Mouse (Mus musculus): ENCODE results near the gene Txn1. TPM values are rescaled to one million over a fixed set of nuclear protein-coding genes. Genes with fewer than 3 reads are reported as not detected.

The Txn1 gene
- polyA plus RNA-seq, 1 experiment from 2014 or later, result 575 TPM

DNA sequence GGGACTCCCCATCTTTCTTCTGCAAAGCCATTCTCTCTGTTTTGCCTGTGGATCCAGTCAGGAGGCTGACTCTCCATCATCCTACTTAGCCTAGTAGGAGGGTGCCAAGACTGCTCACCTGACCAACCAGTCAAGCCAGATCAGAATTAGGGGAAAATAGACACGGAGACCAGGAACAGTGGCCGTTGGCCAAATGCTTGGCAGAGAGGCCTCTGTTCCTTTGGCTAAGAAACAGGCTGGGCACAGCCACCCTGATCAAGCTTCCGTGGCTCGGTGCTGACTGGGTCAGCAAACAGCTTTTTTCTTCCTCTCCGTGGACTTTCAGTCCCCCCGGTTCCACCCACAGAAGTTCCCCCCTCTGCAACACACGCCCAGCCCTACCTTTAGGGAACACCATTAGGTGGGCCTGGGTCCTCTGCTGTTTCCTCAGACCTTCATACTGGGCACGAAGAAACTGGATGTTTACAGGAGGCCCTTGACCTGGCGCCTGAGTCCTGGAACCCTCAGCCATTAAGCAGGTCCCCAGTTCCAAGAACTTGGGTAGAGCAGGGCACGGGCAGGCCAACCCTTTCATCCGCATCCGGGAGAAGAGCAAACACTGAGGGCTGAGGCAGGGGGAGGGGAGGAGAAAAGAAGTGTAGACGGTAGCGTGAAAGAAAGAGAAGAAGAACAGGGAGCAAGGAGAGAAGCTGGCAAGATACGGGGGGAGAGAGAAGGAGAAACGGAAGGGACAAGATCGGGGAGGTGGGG lies 40.8 kb downstream of the Txn1 start:
- Histone ChIP-seq H3K9me3 (ENCODE audit: control insufficient read depth, low read length) (no peaks in the 10 kb centered on the region), H3K27me3 (replicated peaks; ENCODE audit: control insufficient read depth, insufficient read depth, low read length) (no peaks in the 10 kb centered on the region), H3K4me2 (ENCODE audit: low read length) (peak overlapping the region; percentile 40), H3K27ac (ENCODE audit: low read depth) (peak overlapping the region; percentile 24; the same call in 1 of the 2 replicates), H3K9ac (ENCODE audit: low read length) (peak overlapping the region; percentile 13; the same call in 1 of the 2 replicates), H3K36me3 (ENCODE audit: control insufficient read depth, insufficient read depth, low read length) (no peaks in the 10 kb centered on the region), H3K4me1 (replicated peaks; ENCODE audit: control insufficient read depth, insufficient read depth, low read length) (peaks cover 12% of the 10 kb centered on the region; the same call in 1 of the 2 replicates), H3K4me3 (ENCODE audit: low read depth, low read length) (peak overlapping the region; percentile 32)
- ATAC-seq (replicated peaks; ENCODE audit: low FRiP score, low TSS enrichment, low read depth), result no peak
- no peak for DNase-seq (ENCODE audit: low spot score)
- WGBS, result 28% methylated on average over 17 of the region's 17 CpGs

DNA sequence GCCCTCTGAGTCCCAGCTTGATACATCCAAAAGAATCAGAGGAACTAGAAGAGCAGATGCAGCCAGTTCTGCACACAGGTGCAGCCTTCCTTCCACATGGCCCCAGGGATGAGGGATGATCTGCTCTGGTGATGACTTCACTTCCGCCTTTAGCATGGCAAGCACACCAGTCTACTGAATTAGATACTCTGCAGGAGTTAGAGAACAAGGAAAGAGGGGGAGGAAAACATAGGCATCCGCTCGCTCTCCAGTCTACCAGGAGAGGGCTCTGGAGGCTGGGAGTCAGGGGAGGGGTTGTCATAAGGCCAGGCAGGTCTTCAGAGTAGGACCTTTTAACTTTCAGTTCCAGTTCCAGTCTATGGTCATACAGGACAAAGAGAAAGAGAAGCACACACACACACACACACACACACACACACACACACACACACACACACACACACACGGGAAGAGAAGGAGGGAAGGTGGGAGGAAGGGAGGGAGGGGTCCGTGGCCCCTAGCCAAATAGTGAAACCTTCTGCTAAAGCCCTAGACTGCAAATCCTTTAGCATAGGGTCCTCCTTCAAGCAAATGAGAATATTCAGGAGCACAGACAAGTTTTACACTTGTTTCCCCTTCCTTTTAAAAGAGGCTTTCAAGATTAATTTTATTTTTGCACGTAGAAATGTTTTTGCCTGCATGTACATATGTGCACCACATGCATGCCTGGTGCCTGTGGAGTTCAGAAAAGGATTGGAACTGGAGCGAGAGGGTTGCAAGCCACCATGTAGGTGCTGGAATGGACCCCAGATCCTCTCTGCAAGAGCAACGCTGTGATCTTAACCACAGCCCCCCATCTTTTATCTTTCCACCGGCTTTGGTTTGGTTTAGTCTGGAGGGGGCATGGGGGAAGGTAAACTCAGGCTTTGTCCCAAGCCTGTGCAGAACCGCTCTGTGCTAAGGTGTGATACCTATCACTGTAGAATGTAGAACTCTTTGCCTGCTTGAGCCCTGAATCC lies 41.7 kb downstream of the Txn1 start:
- ATAC-seq (replicated peaks; ENCODE audit: low FRiP score, low TSS enrichment, low read depth) (0 out of 2 replicates have a peak, but pooled peaks have one; percentile 14), DNase-seq (ENCODE audit: low spot score) (no peak)
- 72% methylated on average over 10 of the region's 10 CpGs for WGBS
- no peak overlapping the region for H3K9ac ChIP-seq (ENCODE audit: low read length)
- H3K27me3 ChIP-seq (replicated peaks; ENCODE audit: control insufficient read depth, insufficient read depth, low read length), result no peaks in the 10 kb centered on the region
- H3K4me1 ChIP-seq (replicated peaks; ENCODE audit: control insufficient read depth, insufficient read depth, low read length), result peaks cover 9% of the 10 kb centered on the region; the same call in 1 of the 2 replicates
- peak overlapping the region; percentile 32 for H3K4me3 ChIP-seq (ENCODE audit: low read depth, low read length)
- H3K4me2 ChIP-seq (ENCODE audit: low read length), result peak overlapping the region; percentile 40
- no peaks in the 10 kb centered on the region for H3K9me3 ChIP-seq (ENCODE audit: control insufficient read depth, low read length)
- H3K27ac ChIP-seq (ENCODE audit: low read depth), result no peak overlapping the region
- no peaks in the 10 kb centered on the region for H3K36me3 ChIP-seq (ENCODE audit: control insufficient read depth, insufficient read depth, low read length)

DNA sequence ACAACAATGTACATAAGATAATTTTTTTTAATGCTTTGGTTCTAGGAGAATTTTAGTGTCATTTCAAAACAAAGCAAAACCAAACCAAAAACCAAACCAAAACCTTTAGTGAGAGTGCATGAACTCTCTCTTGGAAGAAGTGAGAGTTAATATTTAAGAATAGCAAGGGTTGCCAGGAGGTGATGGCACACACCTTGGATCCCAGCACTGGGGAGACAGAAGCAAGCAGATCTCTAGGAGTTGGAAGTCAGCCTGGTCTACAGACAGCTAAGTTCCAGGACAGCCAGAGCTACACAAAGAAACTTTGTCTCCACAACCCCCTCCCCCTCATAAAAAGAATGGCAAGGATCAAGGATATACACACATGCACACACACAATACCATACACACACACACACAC lies 43.2 kb downstream of the Txn1 start:
- no peak for ATAC-seq (replicated peaks; ENCODE audit: low FRiP score, low TSS enrichment, low read depth)
- Histone ChIP-seq H3K27ac (ENCODE audit: low read depth) (no peak overlapping the region), H3K9me3 (ENCODE audit: control insufficient read depth, low read length) (no peaks in the 10 kb centered on the region), H3K9ac (ENCODE audit: low read length) (no peak overlapping the region), H3K4me3 (ENCODE audit: low read depth, low read length) (no peak overlapping the region), H3K4me2 (ENCODE audit: low read length) (no peak overlapping the region), H3K27me3 (replicated peaks; ENCODE audit: control insufficient read depth, insufficient read depth, low read length) (no peaks in the 10 kb centered on the region), H3K36me3 (ENCODE audit: control insufficient read depth, insufficient read depth, low read length) (no peaks in the 10 kb centered on the region), H3K4me1 (replicated peaks; ENCODE audit: control insufficient read depth, insufficient read depth, low read length) (peaks cover 9% of the 10 kb centered on the region; the same call in 1 of the 2 replicates)
- DNase-seq (ENCODE audit: low spot score), result no peak

- ATAC-seq (replicated peaks; ENCODE audit: low FRiP score, low TSS enrichment, low read depth) (no peak), DNase-seq (ENCODE audit: low spot score) (no peak)
- Histone ChIP-seq H3K27me3 (replicated peaks; ENCODE audit: control insufficient read depth, insufficient read depth, low read length) (no peaks in the 10 kb centered on the region), H3K36me3 (ENCODE audit: control insufficient read depth, insufficient read depth, low read length) (no peaks in the 10 kb centered on the region), H3K4me3 (ENCODE audit: low read depth, low read length) (no peak overlapping the region), H3K9me3 (ENCODE audit: control insufficient read depth, low read length) (no peaks in the 10 kb centered on the region), H3K9ac (ENCODE audit: low read length) (no peak overlapping the region), H3K4me2 (ENCODE audit: low read length) (no peak overlapping the region), H3K4me1 (replicated peaks; ENCODE audit: control insufficient read depth, insufficient read depth, low read length) (no peaks in the 10 kb centered on the region; the same call in 1 of the 2 replicates), H3K27ac (ENCODE audit: low read depth) (no peak overlapping the region)
- 65% methylated on average over 6 of the region's 6 CpGs for WGBS
Observed at GRCm38 (mm10) chr4:57908860-57909259, 47.4 kb downstream of the Txn1 start.

DNA sequence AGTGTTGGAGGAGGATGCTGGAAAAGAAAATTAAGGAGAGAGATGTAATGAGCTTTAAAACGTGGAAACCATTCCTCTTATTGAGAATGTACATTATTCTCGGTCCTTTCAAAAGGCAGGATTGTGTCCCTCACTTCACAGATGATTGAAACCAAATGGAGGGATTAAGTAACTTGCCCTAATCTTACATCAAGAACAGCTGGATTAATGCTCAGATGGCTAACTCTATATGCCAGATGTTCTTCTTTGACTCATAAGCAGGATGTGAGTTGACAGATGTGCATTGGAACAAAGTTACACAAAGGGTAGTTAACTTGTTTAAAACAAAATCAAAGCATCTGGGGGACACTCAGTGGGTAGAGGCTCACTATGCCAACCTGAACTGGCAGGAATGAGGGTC lies 49.5 kb downstream of the Txn1 start:
- Histone ChIP-seq H3K27ac (ENCODE audit: low read depth) (no peak overlapping the region), H3K4me2 (ENCODE audit: low read length) (no peak overlapping the region), H3K36me3 (ENCODE audit: control insufficient read depth, insufficient read depth, low read length) (no peaks in the 10 kb centered on the region), H3K9ac (ENCODE audit: low read length) (no peak overlapping the region), H3K4me3 (ENCODE audit: low read depth, low read length) (no peak overlapping the region), H3K4me1 (replicated peaks; ENCODE audit: control insufficient read depth, insufficient read depth, low read length) (no peaks in the 10 kb centered on the region; the same call in 1 of the 2 replicates), H3K27me3 (replicated peaks; ENCODE audit: control insufficient read depth, insufficient read depth, low read length) (no peaks in the 10 kb centered on the region), H3K9me3 (ENCODE audit: control insufficient read depth, low read length) (no peaks in the 10 kb centered on the region)
- no peak for ATAC-seq (replicated peaks; ENCODE audit: low FRiP score, low TSS enrichment, low read depth)
- 52% methylated on average over 2 of the region's 2 CpGs for WGBS
- DNase-seq (ENCODE audit: low spot score), result no peak

GRCm38 (mm10) chr4:57904638-57905037 lies 51.6 kb downstream of the Txn1 start:
- H3K9ac ChIP-seq (ENCODE audit: low read length), result no peak overlapping the region
- no peaks in the 10 kb centered on the region; the same call in 1 of the 2 replicates for H3K4me1 ChIP-seq (replicated peaks; ENCODE audit: control insufficient read depth, insufficient read depth, low read length)
- ATAC-seq (replicated peaks; ENCODE audit: low FRiP score, low TSS enrichment, low read depth) (peak; percentile 61; the same call in 1 of the 2 replicates), DNase-seq (ENCODE audit: low spot score) (no peak)
- no peak overlapping the region for H3K4me3 ChIP-seq (ENCODE audit: low read depth, low read length)
- H3K9me3 ChIP-seq (ENCODE audit: control insufficient read depth, low read length), result no peaks in the 10 kb centered on the region
- H3K27me3 ChIP-seq (replicated peaks; ENCODE audit: control insufficient read depth, insufficient read depth, low read length), result no peaks in the 10 kb centered on the region
- no peak overlapping the region for H3K27ac ChIP-seq (ENCODE audit: low read depth)
- WGBS, result 29% methylated on average over 9 of the region's 9 CpGs
- H3K4me2 ChIP-seq (ENCODE audit: low read length), result no peak overlapping the region
- no peaks in the 10 kb centered on the region for H3K36me3 ChIP-seq (ENCODE audit: control insufficient read depth, insufficient read depth, low read length)

GRCm38 (mm10) chr4:57904211-57904610 lies 52.0 kb downstream of the Txn1 start:
- Histone ChIP-seq H3K9me3 (ENCODE audit: control insufficient read depth, low read length) (no peaks in the 10 kb centered on the region), H3K9ac (ENCODE audit: low read length) (no peak overlapping the region), H3K27ac (ENCODE audit: low read depth) (no peak overlapping the region), H3K4me3 (ENCODE audit: low read depth, low read length) (no peak overlapping the region), H3K27me3 (replicated peaks; ENCODE audit: control insufficient read depth, insufficient read depth, low read length) (no peaks in the 10 kb centered on the region), H3K4me2 (ENCODE audit: low read length) (no peak overlapping the region), H3K36me3 (ENCODE audit: control insufficient read depth, insufficient read depth, low read length) (no peaks in the 10 kb centered on the region), H3K4me1 (replicated peaks; ENCODE audit: control insufficient read depth, insufficient read depth, low read length) (no peaks in the 10 kb centered on the region; the same call in 1 of the 2 replicates)
- 9% methylated on average over 5 of the region's 5 CpGs for WGBS
- ATAC-seq (replicated peaks; ENCODE audit: low FRiP score, low TSS enrichment, low read depth) (no peak), DNase-seq (ENCODE audit: low spot score) (peak; percentile 81)

DNA sequence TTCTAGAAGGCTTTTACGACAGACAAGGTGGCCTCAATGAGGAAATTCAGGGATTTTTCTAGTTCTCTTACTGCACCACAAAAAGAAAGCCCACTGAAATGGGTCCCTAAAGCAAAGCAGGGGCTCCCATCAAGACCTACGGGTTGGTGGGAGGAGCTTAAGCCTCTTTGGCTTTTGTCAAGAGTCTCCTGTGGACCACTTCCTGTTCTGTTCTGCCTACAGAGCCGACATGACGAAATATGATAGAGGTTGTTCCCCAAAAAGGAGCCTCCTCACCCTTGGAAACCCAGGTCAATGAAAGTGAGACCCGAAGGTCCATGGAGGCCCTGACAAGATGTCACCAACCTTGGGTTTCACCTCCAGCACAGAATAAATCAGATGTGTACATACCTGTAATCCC lies 53.6 kb downstream of the Txn1 start:
- Histone ChIP-seq H3K9me3 (ENCODE audit: control insufficient read depth, low read length) (no peaks in the 10 kb centered on the region), H3K4me2 (ENCODE audit: low read length) (no peak overlapping the region), H3K36me3 (ENCODE audit: control insufficient read depth, insufficient read depth, low read length) (no peaks in the 10 kb centered on the region), H3K27ac (ENCODE audit: low read depth) (no peak overlapping the region), H3K9ac (ENCODE audit: low read length) (no peak overlapping the region), H3K4me1 (replicated peaks; ENCODE audit: control insufficient read depth, insufficient read depth, low read length) (no peaks in the 10 kb centered on the region; the same call in 1 of the 2 replicates), H3K27me3 (replicated peaks; ENCODE audit: control insufficient read depth, insufficient read depth, low read length) (no peaks in the 10 kb centered on the region), H3K4me3 (ENCODE audit: low read depth, low read length) (no peak overlapping the region)
- 74% methylated on average over 5 of the region's 5 CpGs for WGBS
- DNase-seq (ENCODE audit: low spot score) (no peak), ATAC-seq (replicated peaks; ENCODE audit: low FRiP score, low TSS enrichment, low read depth) (no peak)

Data from intestine, embryonic 14.5 days (tissue).